Mouse (Mus musculus): ENCODE measurements around the gene Nceh1. TPM values are rescaled to one million over a fixed set of nuclear protein-coding genes. Genes with fewer than 3 reads are reported as not detected.
A peak's percentile ranks its signal among the peaks of the same experiment; 100 is the strongest.

The Nceh1 gene
- total RNA-seq, 2 experiments from 2014 or later, result 16.6 to 32.6 TPM

DNA sequence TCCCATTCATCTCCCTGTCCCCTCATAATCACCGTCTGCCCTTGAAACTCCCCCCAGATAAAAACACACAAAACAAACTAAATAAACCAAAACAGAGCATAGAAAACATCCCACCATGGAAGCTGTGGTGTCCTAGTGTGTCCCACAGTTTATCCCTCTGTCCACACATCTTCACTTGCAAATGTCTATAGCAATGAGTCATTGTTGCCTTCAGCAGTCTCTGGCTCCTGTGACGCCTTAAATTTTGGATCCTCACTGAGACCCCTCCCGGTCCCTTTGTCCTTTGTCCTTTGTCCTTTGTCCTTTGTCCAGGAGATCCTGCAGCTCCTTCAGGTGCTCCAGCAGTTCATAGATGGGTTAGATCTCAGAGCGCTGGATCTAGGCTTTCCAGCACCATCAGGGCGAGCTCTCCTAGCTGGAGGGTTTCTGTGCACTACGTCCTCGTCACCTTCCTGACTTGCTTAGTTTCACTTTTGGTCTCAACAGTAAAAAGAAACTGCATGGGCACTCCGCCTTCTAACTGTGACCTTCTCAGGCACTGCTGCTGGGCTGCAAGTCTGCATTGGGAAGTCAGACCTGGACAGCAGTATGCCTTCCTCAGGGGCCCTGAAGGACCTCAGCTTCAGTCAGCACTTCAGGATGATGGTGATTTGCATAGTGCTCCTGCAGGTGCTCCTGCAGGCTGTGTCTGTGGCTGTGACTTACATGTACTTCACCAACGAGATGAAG is 134.0 kb downstream of the Nceh1 start, which contains the start of gene Tnfsf10:
Gene Tnfsf10 (plus strand): TSS at position 470 of the 729 bp plus-strand sequence.
- intact Hi-C loops (cut with DNase I), result no loop called here
- DNase-seq, result peak in 1 of 2 experiments; percentile 31

DNA sequence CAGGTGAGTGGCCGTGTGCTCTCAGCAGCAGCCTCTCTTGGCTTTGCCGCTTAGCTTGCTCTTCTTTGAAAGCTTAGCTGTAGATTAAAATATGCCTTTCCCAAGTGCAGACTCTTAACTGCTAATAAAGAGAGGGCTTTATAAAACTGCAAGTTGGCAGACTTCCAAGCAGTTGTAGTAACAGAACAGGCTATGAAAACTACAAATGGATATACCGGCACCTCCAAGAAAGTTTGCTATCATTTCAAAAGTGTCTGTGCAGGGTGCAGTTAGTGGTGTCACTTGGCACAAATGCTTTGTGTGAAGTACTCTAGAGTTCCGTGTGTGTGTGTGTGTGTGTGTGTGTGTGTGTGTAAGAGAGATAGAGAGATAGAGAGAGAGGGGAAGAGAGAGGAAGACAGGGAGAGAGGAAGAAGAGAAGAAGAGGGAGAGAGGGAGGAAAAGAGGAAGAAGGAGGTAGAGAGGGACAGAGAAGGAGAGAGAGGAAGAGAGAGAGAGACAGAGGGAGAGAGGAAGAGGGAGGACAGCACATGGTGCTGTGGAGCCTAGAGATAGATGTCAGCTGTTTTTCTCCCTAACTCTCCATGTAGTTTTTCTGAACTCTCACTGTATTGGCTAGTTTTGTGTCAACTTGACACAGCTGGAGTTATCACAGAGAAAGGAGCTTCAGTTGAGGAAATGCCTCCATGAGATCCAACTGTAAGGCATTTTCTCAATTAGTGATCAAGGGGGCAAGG is 134.7 kb downstream of the Nceh1 start:
- intact Hi-C loops (cut with DNase I), result no loop called here
- no peak for DNase-seq

DNA sequence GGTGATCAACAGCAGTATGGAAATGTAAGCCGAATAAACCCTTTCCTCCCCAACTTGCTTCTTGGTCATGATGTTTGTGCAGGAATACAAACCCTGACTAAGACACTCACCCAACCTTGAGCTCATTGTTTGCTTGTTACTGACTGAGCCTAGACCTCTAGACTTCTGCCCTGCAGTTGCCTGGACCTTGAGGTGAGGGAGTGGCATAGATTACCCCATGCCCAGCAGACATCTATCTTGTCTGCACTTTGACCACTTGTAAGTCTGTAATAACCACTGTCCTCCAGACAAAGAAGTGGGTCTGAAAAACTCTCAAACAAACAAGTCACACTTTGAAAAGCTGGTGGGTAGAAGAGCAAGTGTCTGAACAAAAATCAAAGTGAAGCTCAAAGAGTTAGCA is 136.9 kb downstream of the Nceh1 start:
- intact Hi-C loops (cut with DNase I), result loop anchor here (5.0 kb wide), 1 partner anchor 37 kb away; no protein-coding TSS in a partner anchor
- DNase-seq, result no peak

DNA sequence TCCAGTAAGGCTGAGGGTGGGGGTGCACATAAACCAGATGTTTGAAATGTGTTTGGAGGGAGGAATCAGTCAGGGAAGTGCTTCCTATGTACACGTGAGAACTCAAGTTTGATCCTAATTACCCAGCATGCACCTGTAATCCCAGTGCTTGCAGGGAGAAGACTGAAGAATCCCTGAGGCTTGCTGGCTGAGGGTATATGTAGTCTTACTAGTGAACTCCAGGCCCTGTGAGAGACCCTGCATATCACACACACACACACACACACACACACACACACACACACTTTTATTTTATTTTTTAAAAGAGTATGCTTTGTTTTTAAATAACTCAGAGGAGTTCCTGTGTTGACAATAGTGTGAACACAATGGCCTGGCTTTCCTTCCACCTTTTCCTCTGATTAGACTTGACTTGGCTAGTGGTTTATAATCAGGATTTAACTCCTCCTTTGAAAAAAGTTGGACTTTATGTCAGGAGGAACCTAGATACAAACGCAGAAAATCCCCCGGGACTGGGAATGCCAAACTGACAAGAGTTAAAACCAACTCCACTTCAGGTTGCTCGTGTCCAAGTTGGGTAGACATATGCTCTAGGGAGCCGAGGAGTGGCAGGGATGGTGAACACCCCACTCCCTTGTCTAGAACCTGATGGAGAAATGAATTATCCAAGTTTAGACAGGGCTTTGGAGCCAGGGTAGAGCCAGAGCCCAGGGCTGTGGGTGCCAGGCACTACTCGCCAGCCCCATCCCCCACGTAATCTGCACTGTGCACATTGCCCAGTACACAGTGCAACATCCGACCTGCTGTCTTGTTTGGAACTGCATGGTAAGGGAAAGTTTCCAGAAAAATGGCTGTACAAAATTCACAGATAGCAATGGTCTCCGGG is 138.1 kb downstream of the Nceh1 start:
- intact Hi-C loops (cut with DNase I), result loop anchor here (5.0 kb wide), 1 partner anchor 39 kb away; no protein-coding TSS in a partner anchor
- no peak for DNase-seq

DNA sequence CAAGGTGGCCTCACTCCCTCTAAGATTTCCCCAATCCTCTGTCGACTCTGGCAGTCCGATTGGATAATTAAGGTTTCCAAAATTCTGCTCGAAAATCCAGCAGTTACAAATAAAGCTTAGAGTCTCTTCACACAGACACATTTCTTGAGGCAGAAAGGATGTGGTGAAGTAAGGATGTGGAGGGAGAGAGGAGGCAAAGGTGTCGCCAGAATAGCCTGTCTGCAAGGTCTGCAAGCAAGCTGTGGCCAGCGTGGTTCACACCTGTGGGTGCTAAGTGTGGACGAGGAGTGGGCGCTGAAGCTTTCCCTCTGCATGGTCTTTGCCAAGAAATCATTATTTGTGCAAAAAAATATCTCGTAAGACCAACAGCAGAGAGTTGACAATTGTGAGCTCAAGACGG is 139.8 kb downstream of the Nceh1 start:
- intact Hi-C loops (cut with DNase I), result loop anchor here (5.0 kb wide), 1 partner anchor 40 kb away; no protein-coding TSS in a partner anchor
- DNase-seq, result no peak

DNA sequence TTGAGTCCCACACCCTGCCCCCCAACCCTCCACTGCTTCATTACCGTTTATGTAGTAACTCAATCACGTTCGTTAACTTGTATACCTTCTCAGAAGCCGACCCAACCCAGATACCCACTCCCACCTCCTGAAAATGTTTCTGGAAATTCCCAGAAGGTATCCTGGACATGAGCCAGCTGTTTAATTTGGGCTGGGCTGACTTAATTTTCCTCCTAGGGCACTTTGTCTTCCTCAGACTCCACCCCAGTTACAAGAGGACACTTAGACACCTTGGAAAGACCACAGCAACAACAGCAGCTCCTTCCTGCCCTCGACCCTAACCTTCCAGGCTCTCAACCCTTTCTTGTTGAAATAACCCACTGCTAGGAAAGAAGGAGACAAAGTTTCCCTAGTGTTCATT is 140.8 kb downstream of the Nceh1 start:
- intact Hi-C loops (cut with DNase I), result loop anchor here (5.0 kb wide), 1 partner anchor 41 kb away; no protein-coding TSS in a partner anchor
- no peak for DNase-seq

DNA sequence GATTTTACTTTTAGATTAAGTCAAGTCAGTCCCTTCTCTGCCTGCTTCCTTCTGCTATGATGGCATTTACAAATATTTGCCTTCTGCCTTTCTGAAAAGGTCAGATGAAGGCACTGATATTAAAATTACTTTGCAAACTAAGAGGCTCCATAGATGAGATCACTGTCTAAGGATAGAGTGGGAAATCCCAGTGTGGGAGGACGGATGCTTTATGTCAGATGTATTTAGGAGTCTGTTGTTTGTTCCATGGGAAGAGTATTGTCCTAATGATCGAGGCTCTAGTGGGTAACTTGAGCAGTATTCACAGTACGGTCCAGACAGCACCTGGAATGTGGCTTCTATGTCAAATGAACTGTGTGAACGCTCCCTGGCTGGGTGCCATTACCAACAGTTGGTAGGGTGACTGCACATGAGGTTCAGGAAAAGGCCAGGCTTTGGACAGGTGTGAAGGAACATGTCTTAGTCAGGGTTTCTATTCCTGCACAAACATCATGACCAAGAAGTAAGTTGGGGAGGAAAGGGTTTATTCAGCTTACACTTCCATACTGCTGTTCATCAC is 143.9 kb downstream of the Nceh1 start:
- no peak for DNase-seq
- intact Hi-C loops (cut with DNase I), result no loop called here

DNA sequence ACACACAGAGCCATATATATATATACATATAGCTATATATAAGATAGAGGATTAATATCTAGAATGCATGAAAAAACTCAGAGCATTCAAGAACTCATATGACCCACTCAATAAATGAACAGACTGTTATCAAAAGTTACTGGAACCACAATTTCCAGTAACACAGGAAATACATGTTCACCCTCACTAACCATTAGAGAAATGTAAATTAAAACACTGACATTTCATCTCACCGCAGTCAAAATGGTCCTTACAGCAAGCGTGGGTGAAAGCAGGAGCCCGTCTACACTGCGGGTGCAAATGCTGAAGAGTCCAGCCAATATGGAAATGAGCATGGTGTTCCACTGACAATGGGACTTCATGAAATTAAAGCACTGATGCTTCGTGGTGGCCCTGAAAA is 147.9 kb downstream of the Nceh1 start:
- DNase-seq, result no peak
- intact Hi-C loops (cut with DNase I), result no loop called here

Other genes starting within 250 kb of the Nceh1 start
- gene Ect2, start 29.1 kb upstream of the Nceh1 start, total RNA-seq (2021), result 1 to 10 TPM in 1 of 2 experiments, under 1 TPM in 1; 0.27 to 1.1 TPM
- 1 to 10 TPM; 4.7 to 4.8 TPM for gene Tnfsf10, start 134.1 kb downstream of the Nceh1 start, total RNA-seq (2021)
- not detected for gene Ghsr, start 188.4 kb downstream of the Nceh1 start, total RNA-seq (2021)

All from gastrocnemius, postnatal 36 days (tissue).